Mouse (Mus musculus) v-Abl transformed pro-B cells (cell line): ENCODE data around the gene Skp2.

Experiments
- in situ Hi-C, 2 experiments: fragments of 400-800 bp; cut with MboI; formaldehyde crosslinking; loops; one replicate each; pipeline ENCODE4 v1.15.1; 2025; ENCODE audit not compliant: unreplicated experiment in 2 of 2

The Skp2 gene

GRCm38 (mm10) chr15:9155325-9155724 is at the start of gene Skp2:
Gene Skp2 (minus strand): TSS chr15:9155425.
- in situ Hi-C loops = no loop called here

DNA sequence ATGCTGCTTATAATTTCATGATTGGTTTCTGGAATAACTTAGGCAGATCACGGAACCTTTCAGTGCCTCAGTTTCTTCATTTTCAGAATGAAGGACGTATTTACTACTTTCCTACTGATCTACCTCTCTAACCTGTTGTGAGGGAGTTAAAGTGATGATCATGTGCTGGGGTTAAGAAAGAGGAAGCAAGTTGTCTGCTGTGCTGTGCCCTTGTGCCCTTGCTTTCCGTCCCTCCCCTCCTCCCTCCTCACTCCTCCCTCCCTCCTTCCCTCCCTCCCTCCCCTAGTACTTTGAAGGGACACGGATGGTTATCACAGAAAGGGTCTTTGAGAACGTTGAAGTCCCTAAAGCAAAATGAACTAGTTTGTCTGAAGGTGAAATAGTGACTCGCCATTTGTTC is 43.2 kb upstream of the Skp2 start:
- in situ Hi-C loops = loop anchor here (10.0 to 25.0 kb wide), 7 partner anchors 239 to 1666 kb away; partner anchors contain the start of genes Brix1 (in 1 of the 2), Capsl (in 1 of the 2), Rad1 (in 1 of the 2) and Spef2 (in 1 of the 2)

DNA sequence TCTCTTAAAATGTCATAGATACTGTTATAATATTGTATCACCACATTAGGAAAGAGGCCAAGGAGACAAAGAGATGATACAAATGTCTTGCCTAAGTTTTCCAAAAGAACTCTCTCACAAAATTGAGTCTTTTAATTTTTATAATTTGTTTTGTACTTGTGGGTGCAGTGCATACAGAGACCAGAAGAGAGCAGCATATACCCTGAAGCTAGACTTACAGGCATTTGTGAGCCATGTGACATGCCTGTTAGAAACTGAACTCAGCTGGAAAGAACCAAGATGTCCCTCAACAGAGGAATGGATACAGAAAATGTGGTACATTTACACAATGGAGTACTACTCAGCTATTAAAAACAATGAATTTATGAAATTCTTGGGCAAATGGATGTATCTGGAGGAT is 37.5 kb upstream of the Skp2 start:
- in situ Hi-C loops = loop anchor here (5.0 to 25.0 kb wide), 8 partner anchors 235 to 1672 kb away; partner anchors contain the start of genes Brix1 (in 1 of the 2), Capsl (in 1 of the 2), Rad1 (in 1 of the 2) and Spef2 (in 1 of the 2)

DNA sequence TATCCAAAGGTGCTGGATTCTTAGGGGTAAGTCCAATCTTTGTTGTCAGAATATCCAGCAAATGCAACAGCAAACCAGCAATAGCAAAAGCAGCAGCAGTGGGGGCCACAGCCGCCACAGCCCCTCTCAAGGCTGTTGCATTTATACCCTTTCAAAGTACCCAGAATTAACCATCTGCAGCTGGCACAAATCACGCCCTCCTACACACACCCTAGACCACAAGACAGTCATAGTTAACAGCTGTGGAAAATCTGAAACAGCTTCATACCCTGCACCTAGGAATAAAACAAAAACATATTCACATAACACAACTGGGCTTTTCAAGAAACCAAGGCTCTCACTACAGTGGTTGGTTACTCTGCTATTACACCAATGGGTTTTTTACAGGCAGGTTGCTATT is 34.6 kb upstream of the Skp2 start:
- in situ Hi-C loops = loop anchor here (5.0 to 25.0 kb wide), 8 partner anchors 238 to 1675 kb away; partner anchors contain the start of genes Brix1 (in 1 of the 2), Capsl (in 1 of the 2), Rad1 (in 1 of the 2) and Spef2 (in 1 of the 2)

DNA sequence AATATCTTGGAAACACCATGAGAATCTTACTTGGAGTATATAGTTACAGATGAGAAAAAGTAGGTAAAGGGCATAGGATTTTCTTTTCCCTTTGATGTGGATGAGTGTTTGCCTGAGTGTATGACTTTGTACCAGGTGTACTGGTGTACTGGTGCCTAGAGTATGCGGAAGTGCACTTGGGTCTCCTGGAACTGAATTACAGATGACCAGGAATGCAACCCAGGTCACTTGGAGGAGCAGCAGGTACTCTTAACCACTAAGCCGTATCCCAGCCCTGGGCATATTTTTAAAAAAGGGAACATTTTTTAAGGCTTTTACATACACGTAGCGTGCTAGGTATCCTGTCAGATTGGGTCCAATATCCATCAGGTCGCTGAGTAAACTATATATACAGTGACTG is 28.8 kb upstream of the Skp2 start:
- in situ Hi-C loops = loop anchor here (25.0 kb wide), 3 partner anchors 253 to 553 kb away; partner anchors contain the start of genes Capsl (in 1 of the 2) and Spef2 (in 1 of the 2)

GRCm38 (mm10) chr15:9177038-9177437 is 21.8 kb upstream of the Skp2 start:
- in situ Hi-C loops = loop anchor here (25.0 kb wide), 3 partner anchors 260 to 560 kb away; partner anchors contain the start of genes Capsl (in 1 of the 2) and Spef2 (in 1 of the 2)

DNA sequence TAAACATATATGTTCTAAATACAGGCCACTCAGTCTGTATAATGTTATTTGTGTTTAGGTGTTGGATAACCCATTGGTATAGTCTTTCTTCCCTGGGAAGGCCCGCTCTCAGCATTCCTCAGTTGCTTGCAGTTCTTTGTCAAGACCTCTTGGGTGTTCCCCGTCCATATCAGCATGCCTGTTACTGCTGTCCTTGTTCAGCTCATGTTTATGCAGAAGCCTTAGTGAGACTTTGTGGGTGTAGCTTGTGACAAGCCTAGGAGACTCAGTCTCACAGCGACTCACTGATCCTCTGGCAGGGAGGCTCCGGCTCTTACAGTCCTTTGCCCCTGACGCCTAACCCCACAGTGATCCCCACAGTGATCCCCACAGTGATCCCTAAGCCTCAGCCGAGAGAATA is 8.9 kb upstream of the Skp2 start:
- in situ Hi-C loops = no loop called here

DNA sequence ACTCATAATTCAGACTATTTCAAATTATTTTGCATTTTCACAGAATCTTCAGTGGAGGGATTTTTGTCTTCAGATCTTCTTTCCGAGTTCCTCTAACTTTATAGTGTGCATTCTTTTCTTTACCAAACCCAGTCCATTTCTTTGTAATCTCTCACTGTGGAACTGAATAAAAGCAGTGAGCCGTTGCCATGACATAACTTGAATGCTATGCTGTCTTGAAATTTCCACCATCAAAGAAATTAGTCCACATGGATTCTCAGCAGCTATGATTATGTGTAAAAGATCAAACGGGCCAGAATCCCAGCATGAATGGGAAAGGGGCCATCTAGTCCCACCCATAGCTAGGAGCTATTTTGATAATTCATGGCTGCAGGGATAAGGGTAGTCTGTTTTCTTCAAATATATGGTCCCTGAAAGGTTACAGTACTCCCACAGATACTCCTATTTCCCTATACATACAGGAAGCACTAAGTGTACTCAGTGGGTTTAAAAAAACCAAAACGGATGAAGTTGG is 7.4 kb upstream of the Skp2 start:
- in situ Hi-C loops = no loop called here

GRCm38 (mm10) chr15:9140684-9141171 is 14.5 kb downstream of the Skp2 start:
- in situ Hi-C loops = no loop called here

GRCm38 (mm10) chr15:9140252-9140680 is 15.0 kb downstream of the Skp2 start, which contains the start of gene Lmbrd2:
Gene Lmbrd2 (plus strand): TSS chr15:9140550.
- in situ Hi-C loops = no loop called here

- in situ Hi-C loops = no loop called here
Measured at GRCm38 (mm10) chr15:9139447-9139846, 15.8 kb downstream of the Skp2 start.

- in situ Hi-C loops = no loop called here
Measured at GRCm38 (mm10) chr15:9134891-9135507, 20.2 kb downstream of the Skp2 start.

DNA sequence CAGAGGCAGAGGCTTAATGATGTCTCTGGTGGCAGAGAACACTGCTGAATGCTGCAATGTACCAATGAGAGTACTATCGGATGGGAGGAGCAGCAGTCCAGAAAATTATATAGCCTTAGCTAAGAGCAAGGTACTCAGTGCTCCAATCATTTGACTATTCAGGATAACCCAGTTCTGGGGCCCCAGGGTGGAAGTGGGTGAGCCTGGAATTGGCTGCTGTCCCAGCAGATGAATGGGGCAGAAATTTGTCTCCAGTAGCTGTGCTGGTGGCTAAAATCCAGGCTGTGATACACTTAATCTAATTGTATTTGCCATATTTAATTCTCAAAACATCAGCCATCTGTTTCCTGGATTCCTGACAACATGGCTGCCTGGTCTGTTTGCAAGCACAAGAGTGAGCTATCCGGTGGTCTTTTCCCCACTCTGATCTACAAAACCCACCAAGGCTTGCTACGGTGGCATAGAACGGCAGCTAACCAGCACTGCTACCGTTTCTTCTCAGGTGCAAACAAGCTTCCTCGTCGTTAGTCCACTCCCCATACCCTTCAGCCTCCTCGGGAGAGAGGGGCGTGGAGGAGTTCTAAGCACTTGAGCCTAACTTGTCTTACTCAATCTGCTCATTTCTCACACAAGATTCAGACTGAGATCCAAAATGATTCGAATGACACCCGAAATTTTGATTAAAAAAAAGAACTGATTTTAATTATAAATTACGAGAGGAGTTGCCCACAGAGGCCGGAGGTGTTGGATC is 22.4 kb downstream of the Skp2 start:
- in situ Hi-C loops = no loop called here

DNA sequence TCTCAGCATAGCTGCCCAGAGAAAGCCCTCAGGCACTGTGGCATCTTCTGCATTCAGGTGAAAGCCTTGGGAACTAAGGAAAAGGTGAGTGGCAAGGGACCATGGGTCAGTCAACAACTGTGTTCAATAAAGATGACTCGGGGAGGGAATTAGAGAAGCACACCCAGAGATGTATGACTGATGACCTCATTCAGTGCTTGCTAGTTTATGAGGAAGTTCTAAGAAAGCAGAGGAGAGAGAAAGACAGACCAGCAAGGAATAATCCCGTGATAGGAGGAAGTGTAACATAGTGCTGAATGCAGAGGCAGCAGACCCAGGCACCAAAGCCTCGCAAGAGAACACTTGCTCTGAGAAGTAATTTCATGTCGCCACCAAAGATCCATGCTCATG is 23.7 kb downstream of the Skp2 start:
- in situ Hi-C loops = no loop called here

DNA sequence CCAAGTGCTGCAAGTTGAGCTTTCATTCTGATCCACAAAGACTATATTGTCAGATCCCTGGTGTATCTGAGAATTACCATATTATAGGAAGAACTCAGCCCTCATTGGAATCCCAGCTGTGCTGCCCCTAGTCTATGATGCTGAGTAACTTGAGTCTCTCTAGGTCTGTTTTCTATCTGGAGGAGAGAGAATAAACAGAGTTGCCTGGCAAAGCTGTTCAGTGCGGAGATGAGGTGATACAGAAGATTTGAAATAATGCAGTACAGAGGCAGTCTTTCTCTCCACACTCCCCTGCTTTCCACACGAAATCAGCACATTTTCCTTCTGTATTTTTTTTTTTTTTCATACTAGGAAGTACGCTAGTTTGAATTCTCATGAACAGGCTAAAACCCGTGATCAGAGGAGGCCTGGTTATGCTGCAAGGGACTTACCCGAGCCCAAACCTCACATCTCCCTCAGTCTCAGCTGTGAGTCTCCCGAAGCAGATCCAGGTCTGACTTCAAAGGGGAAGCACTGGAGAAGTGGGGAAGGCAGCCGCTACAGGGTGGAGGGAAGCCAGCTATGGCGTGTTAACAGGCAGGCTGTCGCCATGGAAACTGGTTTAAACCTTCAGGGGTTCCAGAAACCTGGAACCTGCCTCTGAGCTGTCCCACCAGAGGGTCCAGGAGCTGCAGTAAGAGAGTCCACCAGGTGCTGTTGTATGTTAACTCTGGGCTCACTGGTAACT is 24.3 kb downstream of the Skp2 start:
- in situ Hi-C loops = no loop called here

- in situ Hi-C loops = loop anchor here in 1 of 2 experiments (10.0 kb wide), 1 partner anchor 1188 kb away; no protein-coding TSS in a partner anchor
Measured at GRCm38 (mm10) chr15:9127051-9127791, 28.0 kb downstream of the Skp2 start.

GRCm38 (mm10) chr15:9124856-9125255 is 30.4 kb downstream of the Skp2 start:
- in situ Hi-C loops = loop anchor here in 1 of 2 experiments (10.0 kb wide), 1 partner anchor 1190 kb away; no protein-coding TSS in a partner anchor

DNA sequence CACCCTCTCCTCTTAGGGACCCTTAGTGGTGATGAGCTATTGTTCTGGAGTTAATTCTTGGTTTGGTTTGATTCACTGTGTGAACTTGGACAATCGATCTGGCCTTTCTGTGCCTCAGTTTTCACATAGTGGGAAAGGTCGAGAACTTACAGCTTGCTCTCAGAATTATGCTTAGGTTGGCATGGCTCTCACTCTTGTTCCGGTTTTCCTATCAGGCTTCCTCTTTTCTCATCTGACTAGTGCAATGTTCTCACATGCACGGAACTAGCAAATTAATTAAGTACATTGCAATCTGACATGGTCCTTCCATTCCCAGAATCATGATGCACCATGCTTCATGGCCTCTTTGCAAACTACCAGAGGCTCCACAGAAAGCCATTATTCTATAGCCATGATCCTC is 32.2 kb downstream of the Skp2 start:
- in situ Hi-C loops = loop anchor here in 1 of 2 experiments (10.0 kb wide), 1 partner anchor 1192 kb away; no protein-coding TSS in a partner anchor

DNA sequence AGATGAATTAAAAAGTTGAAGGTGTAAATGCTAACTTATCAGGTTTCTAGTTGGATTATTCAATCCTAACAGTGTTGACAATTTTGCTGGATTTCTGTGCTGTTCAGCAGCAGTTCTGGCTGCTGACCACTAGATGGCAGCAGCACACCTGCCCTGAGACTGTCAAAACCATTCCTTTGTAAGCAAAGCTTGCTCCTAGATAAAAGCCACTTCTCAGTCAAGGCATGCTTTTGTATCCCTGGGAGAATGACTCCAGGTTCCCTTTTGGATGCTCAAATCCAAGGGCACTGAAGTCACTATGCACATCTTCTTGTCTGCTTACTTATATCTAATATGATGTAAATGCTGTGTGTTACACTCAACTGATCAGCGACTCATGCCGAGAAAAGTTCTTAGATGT is 35.1 kb downstream of the Skp2 start:
- in situ Hi-C loops = loop anchor here in 1 of 2 experiments (10.0 kb wide), 1 partner anchor 1195 kb away; no protein-coding TSS in a partner anchor
